Mouse (Mus musculus) embryonic fibroblast, embryonic 13.5 days (primary cell): Measurements from ENCODE around the gene Wwox.

ENCODE experiments used
- CTCF ChIP-seq: IDR thresholded peaks from 2 replicates; pipeline ENCODE4 v1.5.1; 2011; ENCODE audit warnings: mild to moderate bottlenecking, control low read depth, low read length, moderate library complexity, borderline replicate concordance; ENCODE audit not compliant: insufficient read depth
- POLR2A ChIP-seq: IDR thresholded peaks from 2 replicates; pipeline ENCODE4 v1.6.1; 2011; ENCODE audit warnings: low read depth, mild to moderate bottlenecking, control low read depth, low read length, moderate library complexity

DNA sequence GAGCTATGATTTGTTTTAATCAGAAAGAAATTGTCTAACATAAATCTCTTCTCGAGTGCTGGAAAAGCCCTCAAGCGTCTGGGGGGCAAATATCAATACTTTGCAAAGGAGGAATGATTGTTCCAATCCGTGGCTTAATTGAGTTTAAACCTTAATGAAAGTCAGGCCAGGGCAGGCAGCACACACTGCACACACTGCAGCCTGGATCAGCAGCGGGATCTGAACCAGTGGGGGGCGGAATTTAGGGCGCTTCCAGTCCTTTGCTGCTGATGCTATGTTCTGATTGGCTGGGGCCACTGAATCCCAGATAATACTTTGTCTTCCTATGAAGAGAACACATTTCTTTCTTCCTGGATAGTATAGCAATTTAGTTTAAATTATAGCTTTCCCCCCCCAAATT lies 62.5 kb downstream of the Wwox start:
- TF ChIP-seq POLR2A (no peak), CTCF (no peak)
